In genomic region chr10:34206783-34207502, GRCm38 (mm10) we compare ENCODE assay signal across 8 mouse cellular contexts. TPM values are rescaled to one million over a fixed set of nuclear protein-coding genes. Genes with fewer than 3 reads are reported as not detected.
DNase-seq lines count a peak whose midpoint lies in the region; ATAC-seq and TF ChIP-seq lines count a peak whose summit lies in the region.

No protein-coding gene starts in this region.

- peak; percentile 68 for DNase-seq in 3T3-L1 (ENCODE audit: low read depth, low spot score)
- DNase-seq in adrenal gland, postnatal 14 days, result peak; percentile 75
- peak; percentile 92 for DNase-seq in embryonic facial prominence, embryonic 14.5 days (ENCODE audit: low spot score)

- H3K4me1 ChIP-seq in embryonic facial prominence, embryonic 14.5 days (ENCODE audit: control insufficient read depth, insufficient read depth, low read length), result peaks cover 13% of the 10 kb centered on the region
- H3K4me1 ChIP-seq in heart, embryonic 11.5 days (ENCODE audit: control insufficient read depth, insufficient read depth, low read length), result 0 out of 2 replicates have a peak, but pooled peaks cover 2% of the 10 kb centered on the region
- 0 out of 2 replicates have a peak, but pooled peaks cover 2% of the 10 kb centered on the region for H3K4me1 ChIP-seq in kidney, embryonic 14.5 days (ENCODE audit: control insufficient read depth, insufficient read depth, low read length)
- H3K4me1 ChIP-seq in liver, embryonic 12.5 days, result peaks cover 5% of the 10 kb centered on the region; the same call in 1 of the 2 replicates
- H3K4me1 ChIP-seq in stomach, embryonic 14.5 days (ENCODE audit: control insufficient read depth, insufficient read depth, low read length), result no peaks in the 10 kb centered on the region

- H3K4me3 ChIP-seq in embryonic facial prominence, embryonic 14.5 days (ENCODE audit: low read depth, low read length), result peak overlapping the region; percentile 70
- peak overlapping the region; percentile 82 for H3K4me3 ChIP-seq in heart, embryonic 11.5 days (ENCODE audit: low read depth, low read length)
- H3K4me3 ChIP-seq in kidney, embryonic 14.5 days (ENCODE audit: low read length), result peak overlapping the region; percentile 60
- peak overlapping the region; percentile 59 for H3K4me3 ChIP-seq in liver, embryonic 12.5 days
- H3K4me3 ChIP-seq in myocyte, result peak overlapping the region; percentile 77
- H3K4me3 ChIP-seq in stomach, embryonic 14.5 days (ENCODE audit: low read depth, low read length), result peak overlapping the region; percentile 78

- no peaks in the 10 kb centered on the region for H3K27me3 ChIP-seq in embryonic facial prominence, embryonic 14.5 days (replicated peaks; ENCODE audit: control insufficient read depth, insufficient read depth, low read length)
- H3K27me3 ChIP-seq in heart, embryonic 11.5 days (ENCODE audit: control insufficient read depth, insufficient read depth, low read length), result no peaks in the 10 kb centered on the region
- H3K27me3 ChIP-seq in kidney, embryonic 14.5 days (ENCODE audit: control insufficient read depth, insufficient read depth, low read length), result no peaks in the 10 kb centered on the region
- peaks cover 41% of the 10 kb centered on the region for H3K27me3 ChIP-seq in liver, embryonic 12.5 days (replicated peaks)
- H3K27me3 ChIP-seq in myocyte (ENCODE audit: control insufficient read depth, insufficient read depth, insufficient read length), result no peaks in the 10 kb centered on the region
- H3K27me3 ChIP-seq in stomach, embryonic 14.5 days (ENCODE audit: control insufficient read depth, insufficient read depth, low read length), result no peaks in the 10 kb centered on the region

- peak overlapping the region; percentile 32 for H3ac ChIP-seq in myocyte (ENCODE audit: control insufficient read depth, insufficient read length)

- no peaks in the 10 kb centered on the region for H3K36me3 ChIP-seq in embryonic facial prominence, embryonic 14.5 days (ENCODE audit: control insufficient read depth, insufficient read depth, low read length)
- no peaks in the 10 kb centered on the region for H3K36me3 ChIP-seq in heart, embryonic 11.5 days (ENCODE audit: control insufficient read depth, insufficient read depth, low read length)
- no peaks in the 10 kb centered on the region for H3K36me3 ChIP-seq in kidney, embryonic 14.5 days (ENCODE audit: control insufficient read depth, insufficient read depth, low read length)
- H3K36me3 ChIP-seq in liver, embryonic 12.5 days, result no peaks in the 10 kb centered on the region
- no peaks in the 10 kb centered on the region for H3K36me3 ChIP-seq in myocyte (ENCODE audit: control insufficient read depth, insufficient read depth)
- no peaks in the 10 kb centered on the region for H3K36me3 ChIP-seq in stomach, embryonic 14.5 days (ENCODE audit: control insufficient read depth, insufficient read depth, low read length)

- H3K9me3 ChIP-seq in embryonic facial prominence, embryonic 14.5 days (ENCODE audit: control insufficient read depth, low read length), result no peaks in the 10 kb centered on the region
- no peaks in the 10 kb centered on the region for H3K9me3 ChIP-seq in heart, embryonic 11.5 days (replicated peaks; ENCODE audit: control insufficient read depth, low read length)
- H3K9me3 ChIP-seq in kidney, embryonic 14.5 days (ENCODE audit: control insufficient read depth, low read length), result no peaks in the 10 kb centered on the region
- H3K9me3 ChIP-seq in liver, embryonic 12.5 days (replicated peaks), result no peaks in the 10 kb centered on the region
- no peaks in the 10 kb centered on the region for H3K9me3 ChIP-seq in stomach, embryonic 14.5 days (ENCODE audit: control insufficient read depth, low read depth, low read length)

- peak; percentile 97 for ATAC-seq in embryonic facial prominence, embryonic 14.5 days (ENCODE audit: low read depth)
- ATAC-seq in heart, embryonic 11.5 days (replicated peaks; ENCODE audit: insufficient number of reproducible peaks, low FRiP score, low TSS enrichment), result peak; percentile 89
- peak; percentile 96 for ATAC-seq in kidney, embryonic 14.5 days (ENCODE audit: low FRiP score, low TSS enrichment)
- ATAC-seq in liver, embryonic 12.5 days, result peak; percentile 82
- ATAC-seq in stomach, embryonic 14.5 days (ENCODE audit: insufficient number of reproducible peaks, insufficient read depth, low FRiP score, low read depth), result peak; percentile 95

- TF ChIP-seq POLR2A in myocyte (IDR thresholded peaks at IDR 0.05; ENCODE audit: insufficient read length, low read depth), result peak; percentile 83

- peaks cover 34% of the 10 kb centered on the region for H3K79me2 ChIP-seq in myocyte (ENCODE audit: control insufficient read depth, insufficient read depth)

- H3K9ac ChIP-seq in embryonic facial prominence, embryonic 14.5 days (ENCODE audit: low read depth, low read length), result peak overlapping the region; percentile 85
- H3K9ac ChIP-seq in heart, embryonic 11.5 days (ENCODE audit: low read depth, low read length), result peak overlapping the region; percentile 86
- peak overlapping the region; percentile 75 for H3K9ac ChIP-seq in kidney, embryonic 14.5 days (ENCODE audit: low read depth, low read length)
- peak overlapping the region; percentile 55 for H3K9ac ChIP-seq in liver, embryonic 12.5 days
- H3K9ac ChIP-seq in stomach, embryonic 14.5 days (replicated peaks; ENCODE audit: low read depth, low read length), result peak overlapping the region; percentile 79

- H3K4me2 ChIP-seq in embryonic facial prominence, embryonic 14.5 days (ENCODE audit: low read depth, low read length), result peak overlapping the region; percentile 60
- peak overlapping the region; percentile 78 for H3K4me2 ChIP-seq in heart, embryonic 11.5 days
- peak overlapping the region; percentile 60 for H3K4me2 ChIP-seq in kidney, embryonic 14.5 days (replicated peaks; ENCODE audit: low read depth, low read length)
- peak overlapping the region; percentile 82 for H3K4me2 ChIP-seq in liver, embryonic 12.5 days
- H3K4me2 ChIP-seq in myocyte (ENCODE audit: low read depth), result peak overlapping the region; percentile 83
- H3K4me2 ChIP-seq in stomach, embryonic 14.5 days (replicated peaks; ENCODE audit: low read depth, low read length), result peak overlapping the region; percentile 55

- peak overlapping the region; percentile 93 for H3K27ac ChIP-seq in embryonic facial prominence, embryonic 14.5 days (replicated peaks; ENCODE audit: low read depth, low read length)
- peak overlapping the region; percentile 94 for H3K27ac ChIP-seq in heart, embryonic 11.5 days (ENCODE audit: low read depth, low read length)
- peak overlapping the region; percentile 70 for H3K27ac ChIP-seq in kidney, embryonic 14.5 days (ENCODE audit: low read depth, low read length)
- peak overlapping the region; percentile 59 for H3K27ac ChIP-seq in liver, embryonic 12.5 days
- H3K27ac ChIP-seq in stomach, embryonic 14.5 days (ENCODE audit: low read length), result peak overlapping the region; percentile 95

- WGBS in embryonic facial prominence, embryonic 14.5 days, result 0% methylated on average over 16 of the region's 65 CpGs
- 0% methylated on average over 55 of the region's 65 CpGs for WGBS in heart, embryonic 11.5 days (ENCODE audit: insufficient replicate concordance)
- WGBS in kidney, embryonic 14.5 days, result under 1% methylated on average over 44 of the region's 65 CpGs
- under 1% methylated on average over 64 of the region's 65 CpGs for WGBS in liver, embryonic 12.5 days (ENCODE audit: insufficient replicate concordance)
- WGBS in stomach, embryonic 14.5 days, result 0% methylated on average over 55 of the region's 65 CpGs

TF ChIP-seq in myocyte, 11 proteins besides CTCF, POLR2A, EP300 and RAD21:
- peak; percentile 79 for TF ChIP-seq POLR2AphosphoS2 (IDR thresholded peaks at IDR 0.05; ENCODE audit: insufficient read length, low read depth)
- TF ChIP-seq MYOG (IDR thresholded peaks at IDR 0.05; ENCODE audit: control insufficient read depth in 1 of 3, insufficient read depth in 1 of 3, insufficient read length in 2 of 3, low read depth in 2 of 3), result peak in 1 of 3 experiments; percentile 7
- no peak for TF ChIP-seq E2F4 (IDR thresholded peaks at IDR 0.05; ENCODE audit: insufficient read depth)

RNA-seq across cellular contexts. Expression of gene Dse, which starts 0.6 kb away (rescaled TPM):
- total RNA-seq in adrenal gland, postnatal 14 days (2021), result 10.9 and 12.2 TPM in 2 replicates
- 46.7 and 49.6 TPM in 2 replicates for polyA plus RNA-seq in embryonic facial prominence, embryonic 14.5 days (2014; fragmentation: Nextera tagmentation; extraction: Ambion mirVana)
- 21.3 and 23.2 TPM in 2 replicates for polyA plus RNA-seq in heart, embryonic 11.5 days (2014; fragmentation: Nextera tagmentation; extraction: Ambion mirVana)
- 12.8 and 24.1 TPM in 2 replicates for polyA plus RNA-seq in kidney, embryonic 14.5 days (2014; fragmentation: Nextera tagmentation; extraction: Ambion mirVana)
- polyA plus RNA-seq in liver, embryonic 12.5 days (2016; fragmentation: Nextera tagmentation; extraction: Ambion mirVana), result 10.1 and 10.8 TPM in 2 replicates
- polyA plus RNA-seq in myocyte (2012; fragmentation: generic; extraction: Trizol), result 7.6 TPM
- polyA plus RNA-seq in stomach, embryonic 14.5 days (2014; fragmentation: Nextera tagmentation; extraction: Ambion mirVana), result 27.9 and 29.0 TPM in 2 replicates

Comparison
In these comparisons a context has a peak if more than half of its experiments do, and no peak if none do; other contexts are left out.
1. Peak in every context shown above with its lines: DNase-seq, ATAC-seq, H3K4me3 ChIP-seq and H3K27ac ChIP-seq.